Mouse (Mus musculus): Measurements from ENCODE around the gene Tspyl3. TPM values are rescaled to one million over a fixed set of nuclear protein-coding genes. Genes with fewer than 3 reads are reported as not detected.

Tspyl3 gene
- total and polyA plus RNA-seq, 2 experiments from 2014 or later, result 30.1 to 54.7 TPM

GRCm38 (mm10) chr2:153259864-153260674, 34.8 kb upstream of the Tspyl3 start:
- Histone ChIP-seq H3K9ac (replicated peaks; ENCODE audit: low read length, poor library complexity, severe bottlenecking) (no peak overlapping the region), H3K4me3 (ENCODE audit: low read depth, low read length) (no peak overlapping the region), H3K27me3 (ENCODE audit: insufficient read depth, low read length) (no peaks in the 10 kb centered on the region), H3K27ac (ENCODE audit: low read depth, low read length) (no peak overlapping the region), H3K9me3 (ENCODE audit: low read length) (no peaks in the 10 kb centered on the region), H3K4me2 (ENCODE audit: low read depth, low read length, poor library complexity, severe bottlenecking) (no peak overlapping the region), H3K36me3 (ENCODE audit: insufficient read depth, low read length) (peaks cover 38% of the 10 kb centered on the region), H3K4me1 (ENCODE audit: insufficient read depth, low read length) (no peaks in the 10 kb centered on the region)
- no peak for DNase-seq (ENCODE audit: low spot score)
- ATAC-seq (ENCODE audit: low FRiP score), result no peak
- no peak for TF ChIP-seq CTCF (IDR thresholded peaks at IDR 0.05)
- 83% methylated on average over 3 of the region's 3 CpGs for WGBS

- Histone ChIP-seq H3K9ac (replicated peaks; ENCODE audit: low read length, poor library complexity, severe bottlenecking) (no peak overlapping the region), H3K4me1 (ENCODE audit: insufficient read depth, low read length) (no peaks in the 10 kb centered on the region), H3K27me3 (ENCODE audit: insufficient read depth, low read length) (no peaks in the 10 kb centered on the region), H3K9me3 (ENCODE audit: low read length) (no peaks in the 10 kb centered on the region), H3K4me2 (ENCODE audit: low read depth, low read length, poor library complexity, severe bottlenecking) (no peak overlapping the region), H3K36me3 (ENCODE audit: insufficient read depth, low read length) (peaks cover 37% of the 10 kb centered on the region), H3K27ac (ENCODE audit: low read depth, low read length) (no peak overlapping the region), H3K4me3 (ENCODE audit: low read depth, low read length) (no peak overlapping the region)
- ATAC-seq (ENCODE audit: low FRiP score), result no peak
- 86% methylated on average over 12 of the region's 12 CpGs for WGBS
- no peak for TF ChIP-seq CTCF (IDR thresholded peaks at IDR 0.05)
- DNase-seq (ENCODE audit: low spot score), result no peak
These were observed 34.0 kb upstream of the Tspyl3 start for GRCm38 (mm10) chr2:153259030-153259863.

- DNase-seq (ENCODE audit: low spot score), result no peak
- ATAC-seq (ENCODE audit: low FRiP score), result no peak
- no peak for TF ChIP-seq CTCF (IDR thresholded peaks at IDR 0.05)
- Histone ChIP-seq H3K4me1 (ENCODE audit: insufficient read depth, low read length) (no peaks in the 10 kb centered on the region), H3K27ac (ENCODE audit: low read depth, low read length) (no peak overlapping the region), H3K9me3 (ENCODE audit: low read length) (no peaks in the 10 kb centered on the region), H3K4me3 (ENCODE audit: low read depth, low read length) (no peak overlapping the region), H3K36me3 (ENCODE audit: insufficient read depth, low read length) (peaks cover 27% of the 10 kb centered on the region), H3K4me2 (ENCODE audit: low read depth, low read length, poor library complexity, severe bottlenecking) (no peak overlapping the region), H3K9ac (replicated peaks; ENCODE audit: low read length, poor library complexity, severe bottlenecking) (no peak overlapping the region), H3K27me3 (ENCODE audit: insufficient read depth, low read length) (no peaks in the 10 kb centered on the region)
- 95% methylated on average over 2 of the region's 2 CpGs for WGBS
These were observed 31.4 kb upstream of the Tspyl3 start for GRCm38 (mm10) chr2:153256604-153257003.

GRCm38 (mm10) chr2:153249751-153250150, 24.5 kb upstream of the Tspyl3 start:
- Histone ChIP-seq H3K9me3 (ENCODE audit: low read length) (no peaks in the 10 kb centered on the region), H3K4me2 (ENCODE audit: low read depth, low read length, poor library complexity, severe bottlenecking) (no peak overlapping the region), H3K27me3 (ENCODE audit: insufficient read depth, low read length) (no peaks in the 10 kb centered on the region), H3K9ac (replicated peaks; ENCODE audit: low read length, poor library complexity, severe bottlenecking) (no peak overlapping the region), H3K4me1 (ENCODE audit: insufficient read depth, low read length) (no peaks in the 10 kb centered on the region), H3K36me3 (ENCODE audit: insufficient read depth, low read length) (peaks cover 18% of the 10 kb centered on the region), H3K4me3 (ENCODE audit: low read depth, low read length) (no peak overlapping the region), H3K27ac (ENCODE audit: low read depth, low read length) (no peak overlapping the region)
- no peak for DNase-seq (ENCODE audit: low spot score)
- no peak for TF ChIP-seq CTCF (IDR thresholded peaks at IDR 0.05)
- no peak for ATAC-seq (ENCODE audit: low FRiP score)
- WGBS, result 92% methylated on average over 5 of the region's 5 CpGs

- H3K36me3 ChIP-seq (ENCODE audit: insufficient read depth, low read length), result no peaks in the 10 kb centered on the region
- ATAC-seq (ENCODE audit: low FRiP score), result no peak
- WGBS, result 63% methylated on average over 6 of the region's 6 CpGs
These were observed 16.9 kb upstream of the Tspyl3 start for GRCm38 (mm10) chr2:153242156-153242555.

More at GRCm38 (mm10) chr2:153242156-153242555, 16.9 kb upstream of the Tspyl3 start:
- H3K4me2 ChIP-seq (ENCODE audit: low read depth, low read length, poor library complexity, severe bottlenecking), result peak overlapping the region; percentile 87
- H3K27ac ChIP-seq (ENCODE audit: low read depth, low read length), result no peak overlapping the region
- H3K4me3 ChIP-seq (ENCODE audit: low read depth, low read length), result peak overlapping the region; percentile 94
- peaks cover 19% of the 10 kb centered on the region for H3K4me1 ChIP-seq (ENCODE audit: insufficient read depth, low read length)
- no peak for TF ChIP-seq CTCF (IDR thresholded peaks at IDR 0.05)
- no peak for DNase-seq (ENCODE audit: low spot score)
- H3K9ac ChIP-seq (replicated peaks; ENCODE audit: low read length, poor library complexity, severe bottlenecking), result no peak overlapping the region
- no peaks in the 10 kb centered on the region for H3K9me3 ChIP-seq (ENCODE audit: low read length)
- H3K27me3 ChIP-seq (ENCODE audit: insufficient read depth, low read length), result no peaks in the 10 kb centered on the region

Data from midbrain, postnatal 0 days (tissue).